Mouse (Mus musculus) liver, embryonic 15.5 days (tissue): ENCODE results near the gene Stat2. TPM values are rescaled to one million over a fixed set of nuclear protein-coding genes. Genes with fewer than 3 reads are reported as not detected.
A peak's percentile ranks its signal among the peaks of the same experiment; 100 is the strongest.

ENCODE experiments used
- ATAC-seq: fragments of 200-750 bp; cut with Nextera tagmentation; 2 replicates; pipeline ENCODE4 v1.8.0; 2017; ENCODE audit warnings: moderate number of reproducible peaks, mild to moderate bottlenecking, moderate library complexity; ENCODE audit not compliant: insufficient read depth
- H3K27ac ChIP-seq: fragments of 300-500 bp; sonication (generic); replicated peaks from 2 replicates; pipeline ENCODE4 v1.5.1; 2015; ENCODE audit warnings: mild to moderate bottlenecking, inconsistent platforms
- H3K27me3 ChIP-seq: fragments of 300-500 bp; sonication (generic); 2 replicates; pipeline ENCODE4 v1.6.1; 2015; ENCODE audit warnings: mild to moderate bottlenecking, inconsistent platforms
- H3K36me3 ChIP-seq: fragments of 300-500 bp; sonication (generic); replicated peaks from 2 replicates; pipeline ENCODE4 v1.6.1; 2015; ENCODE audit warnings: moderate library complexity, mild to moderate bottlenecking, inconsistent platforms
- H3K4me1 ChIP-seq: fragments of 300-500 bp; sonication (generic); replicated peaks from 2 replicates; pipeline ENCODE4 v1.6.1; 2015; ENCODE audit warnings: inconsistent platforms
- H3K4me2 ChIP-seq: fragments of 300-500 bp; sonication (generic); 2 replicates; pipeline ENCODE4 v1.6.1; 2015; ENCODE audit warnings: moderate library complexity, mild to moderate bottlenecking, inconsistent platforms
- H3K4me3 ChIP-seq: fragments of 300-500 bp; sonication (generic); replicated peaks from 2 replicates; pipeline ENCODE4 v1.5.1; 2015; ENCODE audit warnings: mild to moderate bottlenecking, inconsistent platforms
- H3K9ac ChIP-seq: fragments of 300-500 bp; sonication (generic); 2 replicates; pipeline ENCODE4 v1.6.1; 2015; ENCODE audit warnings: moderate library complexity, mild to moderate bottlenecking, inconsistent platforms
- H3K9me3 ChIP-seq: fragments of 300-500 bp; sonication (generic); replicated peaks from 2 replicates; pipeline ENCODE4 v1.6.1; 2016; ENCODE audit warnings: inconsistent platforms
- WGBS: fragments of 180-500 bp; shearing (Covaris S2); methylation state at CpG from one replicate; pipeline ENCODE4 v1.1.7; 2015; ENCODE audit warnings: mixed read lengths; ENCODE audit not compliant: insufficient replicate concordance; 5-methylcytosine and 5-hydroxymethylcytosine counted together
- polyA plus RNA-seq: library from polyadenylated mRNA; unstranded; fragments of >200 nt; fragmentation: Nextera tagmentation; extraction: Ambion mirVana; gene quantifications from 2 replicates; pipeline ENCODE4 v1.2.1, GENCODE M21; 2015

The Stat2 gene
- polyA plus RNA-seq, 1 experiment from 2014 or later, result 6.8 TPM

GRCm38 (mm10) chr10:128236321-128236720 is 34.0 kb upstream of the Stat2 start:
- H3K4me3 ChIP-seq, result no peak overlapping the region
- no peaks in the 10 kb centered on the region for H3K27me3 ChIP-seq
- H3K4me2 ChIP-seq, result no peak overlapping the region
- 71% methylated on average over 4 of the region's 4 CpGs for WGBS
- ATAC-seq, result no peak
- peaks cover 39% of the 10 kb centered on the region for H3K36me3 ChIP-seq
- no peaks in the 10 kb centered on the region for H3K9me3 ChIP-seq
- no peak overlapping the region for H3K27ac ChIP-seq
- no peak overlapping the region for H3K9ac ChIP-seq
- peaks cover 58% of the 10 kb centered on the region for H3K4me1 ChIP-seq

GRCm38 (mm10) chr10:128237807-128238480 is 32.4 kb upstream of the Stat2 start:
- Histone ChIP-seq H3K9me3 (no peaks in the 10 kb centered on the region), H3K4me2 (no peak overlapping the region), H3K27ac (no peak overlapping the region), H3K4me1 (peaks cover 53% of the 10 kb centered on the region), H3K9ac (no peak overlapping the region), H3K27me3 (no peaks in the 10 kb centered on the region), H3K4me3 (no peak overlapping the region), H3K36me3 (peaks cover 55% of the 10 kb centered on the region)
- WGBS, result 70% methylated on average over 15 of the region's 15 CpGs
- no peak for ATAC-seq

DNA sequence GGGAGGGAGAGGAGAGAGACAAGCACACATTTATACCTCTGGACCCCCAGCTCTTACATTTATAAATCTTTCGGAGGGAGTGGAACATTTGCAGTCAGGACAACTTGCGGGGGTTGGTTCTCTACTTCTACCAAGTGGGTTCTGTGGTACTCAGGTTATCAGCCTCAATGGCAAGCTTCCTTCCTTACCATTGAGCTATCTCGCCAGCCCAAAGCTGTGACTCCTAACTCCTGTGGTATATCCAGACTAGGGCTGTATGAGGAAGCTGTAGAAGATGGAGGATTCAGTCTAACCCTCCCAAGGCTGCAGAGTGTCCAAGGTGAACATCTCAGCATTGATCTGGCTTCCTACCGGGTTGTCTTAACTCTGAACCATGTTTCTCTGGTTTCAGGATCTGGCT is 31.2 kb upstream of the Stat2 start:
- no peak overlapping the region for H3K4me2 ChIP-seq
- H3K27me3 ChIP-seq, result no peaks in the 10 kb centered on the region
- H3K9me3 ChIP-seq, result no peaks in the 10 kb centered on the region
- no peak for ATAC-seq
- 70% methylated on average over 4 of the region's 4 CpGs for WGBS
- H3K36me3 ChIP-seq, result peaks cover 62% of the 10 kb centered on the region
- peaks cover 44% of the 10 kb centered on the region for H3K4me1 ChIP-seq
- no peak overlapping the region for H3K4me3 ChIP-seq
- H3K9ac ChIP-seq, result no peak overlapping the region
- H3K27ac ChIP-seq, result no peak overlapping the region

DNA sequence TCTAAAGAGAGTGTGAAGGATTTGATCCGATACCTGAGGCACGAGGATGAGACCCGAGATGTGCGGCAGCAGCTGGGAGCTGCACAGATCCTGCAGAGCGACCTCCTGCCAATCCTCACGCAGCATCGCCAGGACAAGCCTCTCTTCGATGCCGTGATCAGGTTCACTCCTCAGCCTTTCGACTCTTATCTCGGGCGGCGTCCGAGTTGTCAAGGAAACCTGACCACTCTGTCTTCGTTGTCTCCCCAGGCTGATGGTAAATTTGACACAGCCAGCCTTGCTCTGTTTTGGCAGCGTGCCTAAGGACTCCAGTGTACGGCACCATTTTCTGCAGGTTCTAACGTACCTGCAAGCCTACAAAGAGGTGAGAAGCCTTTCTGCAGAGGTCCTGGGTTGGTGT is 30.2 kb upstream of the Stat2 start:
- Histone ChIP-seq H3K4me3 (no peak overlapping the region), H3K4me1 (peaks cover 37% of the 10 kb centered on the region), H3K9ac (no peak overlapping the region), H3K27ac (no peak overlapping the region), H3K27me3 (no peaks in the 10 kb centered on the region), H3K4me2 (no peak overlapping the region), H3K9me3 (no peaks in the 10 kb centered on the region), H3K36me3 (peaks cover 67% of the 10 kb centered on the region)
- 48% methylated on average over 18 of the region's 18 CpGs for WGBS
- no peak for ATAC-seq

DNA sequence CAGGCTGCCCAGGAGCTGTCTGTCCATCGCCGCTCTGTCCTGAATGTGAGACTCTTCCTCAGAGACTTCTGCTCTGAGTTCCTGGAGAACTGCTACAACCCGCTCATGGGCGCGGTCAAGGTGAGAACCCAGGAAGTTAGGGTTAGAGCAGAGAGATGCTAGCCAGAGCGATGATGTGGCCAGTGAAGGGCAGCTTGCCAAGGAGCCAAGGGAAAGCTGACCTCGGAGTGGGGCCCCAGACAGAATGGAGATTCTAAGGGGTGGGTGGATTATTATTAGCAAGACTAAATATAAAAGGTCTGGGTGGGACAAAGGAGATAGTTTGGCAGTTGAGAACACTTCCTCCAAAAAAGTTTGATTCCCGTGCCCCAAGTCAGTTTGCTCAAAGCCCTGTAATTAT is 27.1 kb upstream of the Stat2 start:
- H3K9ac ChIP-seq, result no peak overlapping the region
- H3K36me3 ChIP-seq, result peaks cover 91% of the 10 kb centered on the region
- H3K9me3 ChIP-seq, result no peaks in the 10 kb centered on the region
- no peak for ATAC-seq
- H3K4me2 ChIP-seq, result no peak overlapping the region
- H3K27ac ChIP-seq, result no peak overlapping the region
- 88% methylated on average over 8 of the region's 8 CpGs for WGBS
- no peaks in the 10 kb centered on the region for H3K27me3 ChIP-seq
- H3K4me1 ChIP-seq, result peaks cover 15% of the 10 kb centered on the region
- no peak overlapping the region for H3K4me3 ChIP-seq

- 91% methylated on average over 15 of the region's 15 CpGs for WGBS
- Histone ChIP-seq H3K9ac (no peak overlapping the region), H3K36me3 (peaks cover 99% of the 10 kb centered on the region), H3K9me3 (no peaks in the 10 kb centered on the region), H3K4me2 (no peak overlapping the region), H3K27me3 (no peaks in the 10 kb centered on the region), H3K27ac (no peak overlapping the region), H3K4me3 (no peak overlapping the region), H3K4me1 (peaks cover 12% of the 10 kb centered on the region)
- ATAC-seq, result no peak
Measured at GRCm38 (mm10) chr10:128244121-128244520, 26.2 kb upstream of the Stat2 start.

DNA sequence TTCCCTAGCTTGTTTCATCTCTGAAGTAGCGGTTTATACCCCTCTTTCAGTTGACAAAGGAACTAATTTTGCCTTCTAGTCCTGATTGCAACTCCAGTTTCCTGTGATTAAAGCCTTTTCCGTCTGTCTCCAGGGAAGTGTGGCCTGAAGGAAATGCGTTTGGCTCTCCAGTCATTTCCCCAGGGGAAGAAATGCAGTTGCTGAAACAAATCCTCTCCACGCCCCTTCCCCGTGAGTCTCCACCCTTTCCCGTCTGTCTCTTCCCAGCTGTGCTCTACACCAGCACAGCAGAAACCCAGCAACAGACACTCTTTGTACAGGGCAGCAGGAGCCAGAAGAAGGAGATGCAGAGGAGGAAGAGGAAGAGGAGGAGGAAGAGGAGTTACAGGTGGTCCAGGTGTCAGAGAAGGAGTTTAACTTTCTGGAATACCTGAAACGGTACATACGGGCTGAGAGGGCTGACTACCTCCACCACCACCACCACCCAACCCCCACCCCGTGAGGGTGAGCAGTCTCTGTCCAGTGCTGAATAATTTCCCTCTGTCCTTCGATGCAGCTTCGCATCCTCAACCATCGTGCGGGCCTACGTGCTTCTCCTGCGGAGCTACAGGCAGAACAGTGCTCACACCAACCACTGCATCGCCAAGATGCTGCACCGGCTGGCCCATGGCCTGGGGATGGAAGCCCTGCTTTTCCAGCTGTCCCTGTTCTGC is 23.2 kb upstream of the Stat2 start:
- 82% methylated on average over 17 of the region's 17 CpGs for WGBS
- Histone ChIP-seq H3K36me3 (peaks cover 99% of the 10 kb centered on the region), H3K27ac (no peak overlapping the region), H3K27me3 (no peaks in the 10 kb centered on the region), H3K4me3 (no peak overlapping the region), H3K9ac (no peak overlapping the region), H3K4me1 (no peaks in the 10 kb centered on the region), H3K4me2 (no peak overlapping the region), H3K9me3 (no peaks in the 10 kb centered on the region)
- ATAC-seq, result no peak

- 83% methylated on average over 13 of the region's 13 CpGs for WGBS
- no peak overlapping the region for H3K4me3 ChIP-seq
Measured at GRCm38 (mm10) chr10:128250565-128250964, 19.8 kb upstream of the Stat2 start.

GRCm38 (mm10) chr10:128253677-128254255 is 16.6 kb upstream of the Stat2 start, which contains the start of gene Apon:
Gene Apon, plus strand, starts transcription at chr10:128254096.
- 72% methylated on average over 4 of the region's 4 CpGs for WGBS
- Histone ChIP-seq H3K4me1 (peaks cover 6% of the 10 kb centered on the region; the same call in 1 of the 2 replicates), H3K4me3 (no peak within 1 kb of the TSS), H3K27ac (peak within 1 kb of the TSS; percentile 29), H3K9me3 (no peaks in the 10 kb centered on the region), H3K9ac (no peak within 1 kb of the TSS), H3K4me2 (no peak within 1 kb of the TSS), H3K36me3 (peaks cover 44% of the 10 kb centered on the region), H3K27me3 (no peaks in the 10 kb centered on the region)
- ATAC-seq, result 0 out of 2 replicates have a peak, but pooled peaks have one; percentile 19

More at GRCm38 (mm10) chr10:128250565-128250964, 19.8 kb upstream of the Stat2 start:
- peaks cover 76% of the 10 kb centered on the region for H3K36me3 ChIP-seq
- no peak overlapping the region for H3K27ac ChIP-seq
- no peak overlapping the region for H3K9ac ChIP-seq
- no peak overlapping the region for H3K4me2 ChIP-seq
- no peaks in the 10 kb centered on the region for H3K27me3 ChIP-seq
- ATAC-seq, result no peak
- H3K9me3 ChIP-seq, result no peaks in the 10 kb centered on the region
- H3K4me1 ChIP-seq, result peaks cover 5% of the 10 kb centered on the region; the same call in 1 of the 2 replicates

- H3K4me2 ChIP-seq, result no peak overlapping the region
- H3K9ac ChIP-seq, result no peak overlapping the region
- WGBS, result 75% methylated on average over 8 of the region's 8 CpGs
- H3K27ac ChIP-seq, result no peak overlapping the region
- peaks cover 13% of the 10 kb centered on the region for H3K4me1 ChIP-seq
- no peaks in the 10 kb centered on the region for H3K9me3 ChIP-seq
- H3K4me3 ChIP-seq, result no peak overlapping the region
- peaks cover 23% of the 10 kb centered on the region for H3K36me3 ChIP-seq
- H3K27me3 ChIP-seq, result no peaks in the 10 kb centered on the region
- ATAC-seq, result no peak
Measured at GRCm38 (mm10) chr10:128255925-128256324, 14.4 kb upstream of the Stat2 start.

- H3K36me3 ChIP-seq, result peaks cover 19% of the 10 kb centered on the region
- peaks cover 13% of the 10 kb centered on the region for H3K4me1 ChIP-seq
- H3K9ac ChIP-seq, result no peak overlapping the region
- H3K27ac ChIP-seq, result no peak overlapping the region
- WGBS, result 73% methylated on average over 8 of the region's 8 CpGs
- no peak overlapping the region for H3K4me3 ChIP-seq
- H3K27me3 ChIP-seq, result no peaks in the 10 kb centered on the region
- H3K4me2 ChIP-seq, result no peak overlapping the region
- H3K9me3 ChIP-seq, result no peaks in the 10 kb centered on the region
- no peak for ATAC-seq
Measured at GRCm38 (mm10) chr10:128256328-128256727, 14.0 kb upstream of the Stat2 start.
